Mouse (Mus musculus) left cerebral cortex, adult 11 months (tissue): ENCODE data around the gene Trmt10a.

Source experiments
- DNase-seq: peaks from one replicate; pipeline ENCODE4 v3.0.0; 2022; ENCODE audit warnings: low spot score

Trmt10a gene

GRCm38 (mm10) chr3:138197556-138197955 lies 54.3 kb downstream of the Trmt10a start:
- DNase-seq = no peak

GRCm38 (mm10) chr3:138197973-138198721 lies 54.9 kb downstream of the Trmt10a start:
- DNase-seq = peak; percentile 73

GRCm38 (mm10) chr3:138198722-138199068 lies 55.4 kb downstream of the Trmt10a start:
- DNase-seq = no peak

GRCm38 (mm10) chr3:138208821-138209220 lies 65.6 kb downstream of the Trmt10a start:
- no peak for DNase-seq
